Mouse (Mus musculus) cortical plate, adult 2 months (tissue): ENCODE data around the gene Cyfip1.

Experiments
- CTCF ChIP-seq: fragments of 200-500 bp; IDR thresholded peaks from 2 replicates; pipeline ENCODE4 v1.5.1; 2011; ENCODE audit warnings: mild to moderate bottlenecking, control low read depth, low read length; ENCODE audit not compliant: insufficient read depth; ENCODE audit errors: extremely low read depth
- POLR2A ChIP-seq: fragments of 200-500 bp; IDR thresholded peaks from 2 replicates; pipeline ENCODE4 v1.6.1; 2011; ENCODE audit warnings: mild to moderate bottlenecking, low read length, control low read depth; ENCODE audit not compliant: insufficient read depth; ENCODE audit errors: extremely low read depth

- TF ChIP-seq CTCF (no peak), POLR2A (no peak)
These were observed 36.2 kb downstream of the Cyfip1 start for GRCm38 (mm10) chr7:55877721-55878120.
